15 mouse cellular contexts compared by ENCODE assay signal in genomic region chr4:129236236-129236813, GRCm38 (mm10). TPM values are rescaled to one million over a fixed set of nuclear protein-coding genes. Genes with fewer than 3 reads are reported as not detected.
DNase-seq lines count a peak whose midpoint lies in the region; ATAC-seq and TF ChIP-seq lines count a peak whose summit lies in the region.
"Had no signal": no experiment of that assay in that cellular context is flagged by ENCODE, and none has a peak within 500 bp of the region (broad histone marks: within the 10 kb centered on the region; RNA-seq: fewer than 3 reads in every experiment).

No protein-coding gene starts in this region.

- no peaks in the 10 kb centered on the region for H3K9me3 ChIP-seq in limb, embryonic 13.5 days
- no peaks in the 10 kb centered on the region for H3K9me3 ChIP-seq in limb, embryonic 10.5 days (replicated peaks)
- H3K9me3 ChIP-seq in ES-Bruce4 (replicated peaks; ENCODE audit: control insufficient read depth, insufficient read depth, low read length, poor library complexity, severe bottlenecking) (no peaks in the 10 kb centered on the region), MEL (replicated peaks; ENCODE audit: insufficient read depth, low read length) (no peaks in the 10 kb centered on the region)
- H3K9me3 ChIP-seq in liver, embryonic 15.5 days (replicated peaks), result no peaks in the 10 kb centered on the region
- H3K9me3 ChIP-seq: heart, embryonic 12.5 days had no signal

- H3K27ac ChIP-seq in limb, embryonic 13.5 days, result no peak overlapping the region
- H3K27ac ChIP-seq in limb, embryonic 10.5 days, result no peak overlapping the region
- peak overlapping the region; percentile 66 for H3K27ac ChIP-seq in ES-Bruce4 (ENCODE audit: insufficient read depth, low read length)
- H3K27ac ChIP-seq in MEL (ENCODE audit: control insufficient read depth, low read depth, low read length), result peak overlapping the region; percentile 7; the same call in 1 of the 2 replicates
- peak overlapping the region; percentile 86 for H3K27ac ChIP-seq in liver, embryonic 15.5 days (replicated peaks)

- H3K36me3 ChIP-seq in limb, embryonic 13.5 days, result 0 out of 2 replicates have a peak, but pooled peaks cover 3% of the 10 kb centered on the region
- 0 out of 2 replicates have a peak, but pooled peaks cover 2% of the 10 kb centered on the region for H3K36me3 ChIP-seq in limb, embryonic 10.5 days
- H3K36me3 ChIP-seq in ES-Bruce4 (ENCODE audit: control insufficient read depth, insufficient read depth, low read length, poor library complexity, severe bottlenecking), result no peaks in the 10 kb centered on the region
- H3K36me3 ChIP-seq in MEL (ENCODE audit: control insufficient read depth in 1 of 2, insufficient read depth in 2 of 2, low read length in 2 of 2), result peaks cover 0 to 35% of the 10 kb centered on the region in 2 experiments; a peak in 2 of 4 replicates
- H3K36me3 ChIP-seq in liver, embryonic 15.5 days (replicated peaks), result no peaks in the 10 kb centered on the region
- H3K36me3 ChIP-seq: heart, embryonic 12.5 days had no signal

- peaks cover 52% of the 10 kb centered on the region for H3K4me1 ChIP-seq in limb, embryonic 13.5 days
- H3K4me1 ChIP-seq in limb, embryonic 10.5 days, result peaks cover 54% of the 10 kb centered on the region
- H3K4me1 ChIP-seq in ES-Bruce4 (ENCODE audit: control insufficient read depth, insufficient read depth, low read length) (peaks cover 16% of the 10 kb centered on the region), MEL (ENCODE audit: control insufficient read depth in 1 of 2, insufficient read depth in 2 of 2, low read length in 2 of 2) (peaks cover 23 to 42% of the 10 kb centered on the region in 2 experiments)
- H3K4me1 ChIP-seq in liver, embryonic 15.5 days (replicated peaks), result peaks cover 76% of the 10 kb centered on the region

- no peak for ATAC-seq in limb, embryonic 13.5 days (ENCODE audit: low FRiP score, low read depth)
- ATAC-seq in liver, embryonic 15.5 days (ENCODE audit: insufficient read depth), result no peak
- ATAC-seq: forebrain, embryonic 16.5 days; inflammation-experienced regulatory T-cells, adult 6 months had no signal

- DNase-seq in limb, embryonic 10.5 days (ENCODE audit: low spot score), result no peak
- DNase-seq in MEL (ENCODE audit: low read depth, low spot score), result peak; percentile 41
- DNase-seq in gastrocnemius, postnatal 10 days, result no peak
- no peak for DNase-seq in layer of hippocampus, adult 8-10 months (ENCODE audit: low spot score in 2 of 2)
- DNase-seq: adrenal gland, postnatal 14 days; gastrocnemius, postnatal 14 days; heart, postnatal 4 days had no signal

- 79% methylated on average over 8 of the region's 8 CpGs for WGBS in limb, embryonic 13.5 days
- WGBS in limb, embryonic 10.5 days, result 86% methylated on average over 8 of the region's 8 CpGs
- 54% methylated on average over 8 of the region's 8 CpGs for WGBS in liver, embryonic 15.5 days (ENCODE audit: insufficient replicate concordance)

- H3K27me3 ChIP-seq in limb, embryonic 13.5 days, result no peaks in the 10 kb centered on the region
- H3K27me3 ChIP-seq in limb, embryonic 10.5 days (ENCODE audit: low read depth, poor library complexity, severe bottlenecking), result peaks cover 15% of the 10 kb centered on the region
- H3K27me3 ChIP-seq in ES-Bruce4 (ENCODE audit: control insufficient read depth, insufficient read depth, low read length, poor library complexity, severe bottlenecking) (no peaks in the 10 kb centered on the region), MEL (ENCODE audit: control insufficient read depth in 1 of 2, insufficient read depth in 2 of 2, low read length in 2 of 2) (no peaks in the 10 kb centered on the region)
- H3K27me3 ChIP-seq in liver, embryonic 15.5 days, result peaks cover 44% of the 10 kb centered on the region

- H3K4me3 ChIP-seq in limb, embryonic 13.5 days, result no peak overlapping the region
- no peak overlapping the region for H3K4me3 ChIP-seq in limb, embryonic 10.5 days
- H3K4me3 ChIP-seq in ES-Bruce4 (ENCODE audit: low read depth, low read length), result no peak overlapping the region
- no peak overlapping the region for H3K4me3 ChIP-seq in MEL (ENCODE audit: control insufficient read depth in 1 of 2, insufficient read depth in 1 of 2, low read depth in 2 of 2, low read length in 2 of 2)
- H3K4me3 ChIP-seq in liver, embryonic 15.5 days (replicated peaks), result no peak overlapping the region
- H3K4me3 ChIP-seq: heart, embryonic 12.5 days had no signal

- TF ChIP-seq RAD21 in MEL (IDR thresholded peaks at IDR 0.05; ENCODE audit: low read depth, low read length), result no peak

- no peaks in the 10 kb centered on the region for H3K79me2 ChIP-seq in MEL (ENCODE audit: control insufficient read depth, insufficient read depth, low read length, poor library complexity)

- TF ChIP-seq CTCF in ES-Bruce4 (IDR thresholded peaks at IDR 0.05; ENCODE audit: low read depth, low read length) (no peak), MEL (IDR thresholded peaks at IDR 0.05 in 2 of 3, conservative IDR thresholded peaks at IDR 0.05 in 1 of 3; ENCODE audit: control insufficient read depth in 1 of 3, insufficient read depth in 1 of 3, low read depth in 2 of 3, low read length in 3 of 3, poor library complexity in 1 of 3, severe bottlenecking in 1 of 3) (no peak)

- 0 out of 2 replicates have a peak overlapping the region, but pooled peaks have one; percentile 9 for H3K4me2 ChIP-seq in limb, embryonic 13.5 days (replicated peaks)
- no peak overlapping the region for H3K4me2 ChIP-seq in liver, embryonic 15.5 days
- H3K4me2 ChIP-seq: heart, embryonic 12.5 days had no signal

- no peak overlapping the region for H3K9ac ChIP-seq in limb, embryonic 13.5 days
- H3K9ac ChIP-seq in ES-Bruce4 (ENCODE audit: low read depth, poor library complexity, severe bottlenecking), result no peak overlapping the region
- H3K9ac ChIP-seq in MEL (ENCODE audit: control insufficient read depth, low read depth, low read length, poor library complexity, severe bottlenecking), result no peak overlapping the region
- peak overlapping the region; percentile 39; the same call in 1 of the 2 replicates for H3K9ac ChIP-seq in liver, embryonic 15.5 days
- H3K9ac ChIP-seq: heart, embryonic 12.5 days had no signal

- TF ChIP-seq EP300 in ES-Bruce4 (IDR thresholded peaks at IDR 0.05; ENCODE audit: insufficient read depth, low read depth, low read length) (0 out of 2 replicates have a peak, but pooled peaks have one; percentile 31), MEL (IDR thresholded peaks at IDR 0.05; ENCODE audit: low read depth in 1 of 2, low read length in 2 of 2) (no peak)

- TF ChIP-seq POLR2A in ES-Bruce4 (IDR thresholded peaks at IDR 0.05; ENCODE audit: insufficient read depth, low read length) (no peak), MEL (IDR thresholded peaks at IDR 0.05; ENCODE audit: control insufficient read depth in 1 of 2, insufficient read depth in 1 of 2, low read depth in 1 of 2, low read length in 2 of 2, poor library complexity in 1 of 2) (no peak)

RNA-seq across cellular contexts. Expression of gene C77080, which starts 24.9 kb away (rescaled TPM):
- 6.1 and 7.9 TPM in 2 replicates for polyA plus RNA-seq in limb, embryonic 13.5 days (2015; fragmentation: Nextera tagmentation; extraction: Ambion mirVana)
- polyA plus RNA-seq in limb, embryonic 10.5 days (2016; fragmentation: Nextera tagmentation; extraction: Ambion mirVana), result 4.0 and 4.1 TPM in 2 replicates
- polyA plus RNA-seq in ES-Bruce4 (2011; ENCODE audit: insufficient read depth, insufficient read length, low read depth, missing spikeins) (50.2 and 55.1 TPM in 2 replicates), MEL (2012; ENCODE audit: insufficient read depth in 1 of 2, insufficient read length in 2 of 2, low read depth in 1 of 2, low replicate concordance in 2 of 2, missing spikeins in 1 of 2) (1 to 10 TPM in 1 of 2 experiments, not detected in 1; 6.9 TPM)
- 0.92 and 1.3 TPM in 2 replicates for total RNA-seq in MEL (2012; rRNA removed)
- polyA plus RNA-seq in liver, embryonic 15.5 days (2015; fragmentation: Nextera tagmentation; extraction: Ambion mirVana), result 1.1 and 1.6 TPM in 2 replicates
- 1 to 10 TPM; 2.6 to 4.9 TPM for total RNA-seq in gastrocnemius, postnatal 10 days (2021)
- 10 to 100 TPM; 10.1 to 12.6 (median 11.4) TPM for total RNA-seq in layer of hippocampus, adult 8-10 months (2022)
- total RNA-seq: megakaryocyte, adult 5-6 weeks had no signal

RNA-seq across cellular contexts. Expression of gene Yars, which starts 46.8 kb away (rescaled TPM):
- polyA plus RNA-seq in limb, embryonic 13.5 days (2015; fragmentation: Nextera tagmentation; extraction: Ambion mirVana), result 79.1 and 80.4 TPM in 2 replicates
- polyA plus RNA-seq in limb, embryonic 10.5 days (2016; fragmentation: Nextera tagmentation; extraction: Ambion mirVana), result 98.9 and 103 TPM in 2 replicates
- 90.6 and 99.8 TPM in 2 replicates for polyA plus RNA-seq in ES-Bruce4 (2011; ENCODE audit: insufficient read depth, insufficient read length, low read depth, missing spikeins)
- 89.5 and 113 TPM in 2 replicates for total RNA-seq in MEL (2012; rRNA removed)
- polyA plus RNA-seq in MEL (2012; ENCODE audit: insufficient read depth in 1 of 2, insufficient read length in 2 of 2, low read depth in 1 of 2, low replicate concordance in 2 of 2, missing spikeins in 1 of 2), result 100 to 1,000 TPM; 179 to 539 TPM
- polyA plus RNA-seq in liver, embryonic 15.5 days (2015; fragmentation: Nextera tagmentation; extraction: Ambion mirVana), result 60.8 and 62.4 TPM in 2 replicates
- total RNA-seq in gastrocnemius, postnatal 10 days (2021), result 10 to 100 TPM; 35.5 to 48.5 TPM
- total RNA-seq in layer of hippocampus, adult 8-10 months (2022), result 10 to 100 TPM; 85.5 to 91.6 (median 87.1) TPM

RNA-seq across cellular contexts. Expression of gene S100pbp, which starts 46.8 kb away (rescaled TPM):
- 25.6 and 30.1 TPM in 2 replicates for polyA plus RNA-seq in limb, embryonic 13.5 days (2015; fragmentation: Nextera tagmentation; extraction: Ambion mirVana)
- polyA plus RNA-seq in limb, embryonic 10.5 days (2016; fragmentation: Nextera tagmentation; extraction: Ambion mirVana), result 29.7 and 34.5 TPM in 2 replicates
- polyA plus RNA-seq in ES-Bruce4 (2011; ENCODE audit: insufficient read depth, insufficient read length, low read depth, missing spikeins), result 80.0 and 83.5 TPM in 2 replicates
- total RNA-seq in MEL (2012; rRNA removed), result 11.6 and 14.2 TPM in 2 replicates
- polyA plus RNA-seq in MEL (2012; ENCODE audit: insufficient read depth in 1 of 2, insufficient read length in 2 of 2, low read depth in 1 of 2, low replicate concordance in 2 of 2, missing spikeins in 1 of 2), result 10 to 100 TPM in 1 of 2 experiments, not detected in 1; 28.3 TPM
- 6.0 and 6.6 TPM in 2 replicates for polyA plus RNA-seq in liver, embryonic 15.5 days (2015; fragmentation: Nextera tagmentation; extraction: Ambion mirVana)
- total RNA-seq in gastrocnemius, postnatal 10 days (2021), result 10 to 100 TPM in 1 of 2 experiments, 1 to 10 TPM in 1; 8.3 to 13.3 TPM
- total RNA-seq in layer of hippocampus, adult 8-10 months (2022), result 10 to 100 TPM; 33.2 to 41.3 (median 39.6) TPM

RNA-seq across cellular contexts. Expression of gene Sync, which starts 51.1 kb away (rescaled TPM):
- polyA plus RNA-seq in limb, embryonic 13.5 days (2015; fragmentation: Nextera tagmentation; extraction: Ambion mirVana), result 3.3 TPM in 2 replicates
- 0.36 and 0.39 TPM in 2 replicates for polyA plus RNA-seq in limb, embryonic 10.5 days (2016; fragmentation: Nextera tagmentation; extraction: Ambion mirVana)
- 0.87 and 0.90 TPM in 2 replicates for polyA plus RNA-seq in ES-Bruce4 (2011; ENCODE audit: insufficient read depth, insufficient read length, low read depth, missing spikeins)
- total RNA-seq in MEL (2012; rRNA removed), result 0.13 and 0.31 TPM in 2 replicates
- under 1 TPM in 1 of 2 experiments, not detected in 1; 0.43 TPM for polyA plus RNA-seq in MEL (2012; ENCODE audit: insufficient read depth in 1 of 2, insufficient read length in 2 of 2, low read depth in 1 of 2, low replicate concordance in 2 of 2, missing spikeins in 1 of 2)
- 0.21 and 0.35 TPM in 2 replicates for polyA plus RNA-seq in liver, embryonic 15.5 days (2015; fragmentation: Nextera tagmentation; extraction: Ambion mirVana)
- total RNA-seq in gastrocnemius, postnatal 10 days (2021), result 10 to 100 TPM; 63.6 to 64.4 TPM
- total RNA-seq in layer of hippocampus, adult 8-10 months (2022), result 1 to 10 TPM in 3 of 4 experiments, under 1 TPM in 1; 0.63 to 2.2 (median 1.1) TPM
- total RNA-seq: CH12.LX; megakaryocyte, adult 5-6 weeks had no signal

Comparison
In these comparisons a context has a peak if more than half of its experiments do, and no peak if none do; other contexts are left out.
1. H3K27ac ChIP-seq: peak in ES-Bruce4 (single experiment), MEL (single experiment) and liver, embryonic 15.5 days (single experiment); none in limb, embryonic 13.5 days (single experiment) and limb, embryonic 10.5 days (single experiment).